In genomic region chr4:148837046-148837445, GRCm38 (mm10) we compare ENCODE assay signal across 10 mouse cellular contexts. TPM values are rescaled to one million over a fixed set of nuclear protein-coding genes. Genes with fewer than 3 reads are reported as not detected.
A peak's percentile ranks its signal among the peaks of the same experiment; 100 is the strongest.
DNase-seq lines count a peak whose midpoint lies in the region; ATAC-seq and TF ChIP-seq lines count a peak whose summit lies in the region.
"Had no signal": no experiment of that assay in that cellular context is flagged by ENCODE, and none has a peak within 500 bp of the region (broad histone marks: within the 10 kb centered on the region; RNA-seq: fewer than 3 reads in every experiment).

No protein-coding gene starts in this region.

- no peaks in the 10 kb centered on the region for H3K27me3 ChIP-seq in heart, embryonic 13.5 days (replicated peaks)
- peaks cover 44% of the 10 kb centered on the region for H3K27me3 ChIP-seq in embryonic facial prominence, embryonic 10.5 days (replicated peaks; ENCODE audit: low read depth, poor library complexity, severe bottlenecking)
- H3K27me3 ChIP-seq in limb, embryonic 10.5 days (ENCODE audit: low read depth, poor library complexity, severe bottlenecking): peaks cover 32% of the 10 kb centered on the region

- no peak overlapping the region for H3K4me2 ChIP-seq in heart, embryonic 13.5 days

- ATAC-seq in heart, embryonic 13.5 days (ENCODE audit: extremely low read depth, insufficient number of reproducible peaks, low FRiP score, low TSS enrichment): no peak
- no peak for ATAC-seq in monocyte, adult 5-6 weeks (replicated peaks; ENCODE audit: insufficient number of reproducible peaks, low FRiP score, low TSS enrichment, poor library complexity, severe bottlenecking)

- WGBS in heart, embryonic 13.5 days: 52% methylated on average over 9 of the region's 9 CpGs
- WGBS in embryonic facial prominence, embryonic 10.5 days: 58% methylated on average over 9 of the region's 9 CpGs
- 68% methylated on average over 9 of the region's 9 CpGs for WGBS in limb, embryonic 10.5 days

- H3K4me1 ChIP-seq in heart, embryonic 13.5 days: peaks cover 69% of the 10 kb centered on the region
- H3K4me1 ChIP-seq in embryonic facial prominence, embryonic 10.5 days: peaks cover 55% of the 10 kb centered on the region
- H3K4me1 ChIP-seq in limb, embryonic 10.5 days: peaks cover 47% of the 10 kb centered on the region
- H3K4me1 ChIP-seq: megakaryocyte, embryonic 14.5 days had no signal

- 0 out of 2 replicates have a peak overlapping the region, but pooled peaks have one; percentile 0 for H3K9ac ChIP-seq in heart, embryonic 13.5 days

- no peak for TF ChIP-seq CTCF in layer of hippocampus, adult 2 months (conservative IDR thresholded peaks at IDR 0.05)

- DNase-seq in heart, postnatal 36 days: no peak
- peak; percentile 14 for DNase-seq in A20 (ENCODE audit: low read depth, low spot score)
- DNase-seq in embryonic facial prominence, embryonic 10.5 days (ENCODE audit: low spot score): no peak
- DNase-seq in limb, embryonic 10.5 days (ENCODE audit: low spot score): no peak
- no peak for DNase-seq in spleen, postnatal 36 days (ENCODE audit: low spot score in 2 of 2)
- DNase-seq in layer of hippocampus, adult 2 months (ENCODE audit: low spot score in 2 of 2): no peak
- DNase-seq: thymus, postnatal 36 days had no signal

- H3K36me3 ChIP-seq in heart, embryonic 13.5 days: peaks cover 26% of the 10 kb centered on the region
- no peaks in the 10 kb centered on the region for H3K36me3 ChIP-seq in embryonic facial prominence, embryonic 10.5 days (replicated peaks)
- no peaks in the 10 kb centered on the region for H3K36me3 ChIP-seq in limb, embryonic 10.5 days

- intact Hi-C loops in heart, postnatal 36 days (cut with DNase I): loop anchor here (2.0 kb wide), 1 partner anchor 18 kb away; no protein-coding TSS in a partner anchor

- no peak overlapping the region for H3K4me3 ChIP-seq in heart, embryonic 13.5 days
- H3K4me3 ChIP-seq in embryonic facial prominence, embryonic 10.5 days: no peak overlapping the region
- H3K4me3 ChIP-seq in limb, embryonic 10.5 days: no peak overlapping the region
- no peak overlapping the region for H3K4me3 ChIP-seq in layer of hippocampus, adult 2 months
- H3K4me3 ChIP-seq: megakaryocyte, embryonic 14.5 days had no signal

- peak overlapping the region; percentile 16; the same call in 1 of the 2 replicates for H3K27ac ChIP-seq in heart, embryonic 13.5 days (replicated peaks)
- H3K27ac ChIP-seq in embryonic facial prominence, embryonic 10.5 days (replicated peaks): peak overlapping the region; percentile 32
- peak overlapping the region; percentile 54; the same call in 1 of the 2 replicates for H3K27ac ChIP-seq in limb, embryonic 10.5 days
- H3K27ac ChIP-seq in layer of hippocampus, adult 2 months: no peak overlapping the region

- H3K9me3 ChIP-seq in heart, embryonic 13.5 days: no peaks in the 10 kb centered on the region
- no peaks in the 10 kb centered on the region for H3K9me3 ChIP-seq in embryonic facial prominence, embryonic 10.5 days
- H3K9me3 ChIP-seq in limb, embryonic 10.5 days (replicated peaks): no peaks in the 10 kb centered on the region
- H3K9me3 ChIP-seq: megakaryocyte, embryonic 14.5 days had no signal

RNA-seq across cellular contexts. Expression of gene Casz1, which starts 32.8 kb away (rescaled TPM):
- polyA plus RNA-seq in heart, embryonic 13.5 days (2015; fragmentation: Nextera tagmentation; extraction: Ambion mirVana): 18.3 and 20.2 TPM in 2 replicates
- total RNA-seq in heart, postnatal 36 days (2021): 10 to 100 TPM; 38.7 to 45.3 TPM
- polyA plus RNA-seq in embryonic facial prominence, embryonic 10.5 days (2016; fragmentation: Nextera tagmentation; extraction: Ambion mirVana): 3.7 and 3.9 TPM in 2 replicates
- 1.0 and 2.1 TPM in 2 replicates for polyA plus RNA-seq in limb, embryonic 10.5 days (2016; fragmentation: Nextera tagmentation; extraction: Ambion mirVana)
- total RNA-seq in monocyte, adult 5-6 weeks (2017): 3.6 to 9.8 TPM (median 7.5 TPM) in 3 replicates
- under 1 TPM; 0.34 to 0.56 TPM for total RNA-seq in layer of hippocampus, adult 2 months (2021)
